Mouse (Mus musculus) liver, embryonic 14.5 days (tissue): Measurements from ENCODE around the gene Imp3.

Source experiments
- CTCF ChIP-seq: IDR thresholded peaks from 2 replicates; pipeline ENCODE4 v1.5.1; 2016; ENCODE audit warnings: antibody characterized with exemption, low read depth, control low read depth
- EP300 ChIP-seq: IDR thresholded peaks from 2 replicates; pipeline ENCODE4 v1.6.1; 2016; ENCODE audit warnings: antibody characterized with exemption, low read depth

DNA sequence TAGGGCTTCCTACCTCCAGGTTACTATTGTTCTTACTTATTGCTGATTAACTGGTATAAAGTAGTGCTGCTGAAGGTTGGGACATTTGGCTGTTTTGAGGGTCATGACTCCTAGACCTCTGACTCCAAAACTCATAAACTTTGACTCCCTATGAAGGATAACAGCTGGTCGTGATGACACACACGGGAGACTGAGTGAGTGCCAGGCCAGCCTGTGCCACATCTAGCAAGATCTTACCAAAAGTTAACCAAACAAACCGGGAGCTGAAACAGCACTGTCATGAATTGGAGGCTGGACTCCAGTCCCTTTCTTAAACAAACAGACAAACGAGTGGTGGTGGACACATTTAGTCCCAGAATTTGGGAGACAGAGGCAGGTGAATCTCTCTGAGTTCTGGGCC is 7.8 kb upstream of the Imp3 start:
- TF ChIP-seq EP300 = no peak
- no peak for TF ChIP-seq CTCF
